Mouse (Mus musculus) thymus, adult 18-20 months (tissue): ENCODE measurements around the gene Ccl24.
A peak's percentile ranks its signal among the peaks of the same experiment; 100 is the strongest.

Source experiments
- DNase-seq, 2 experiments: peaks; one replicate each; pipeline ENCODE4 v3.0.0; 2022; ENCODE audit warnings: mixed read lengths in 2 of 2

The Ccl24 gene

GRCm38 (mm10) chr5:135544865-135545797, 27.7 kb downstream of the Ccl24 start, which contains the start of gene Hip1:
Hip1 (minus strand) TSS chr5:135545120.
- peak; percentile 90 to 96 for DNase-seq

- no peak for DNase-seq
Measured at GRCm38 (mm10) chr5:135544032-135544558, 28.8 kb downstream of the Ccl24 start.

GRCm38 (mm10) chr5:135537794-135538214, 35.0 kb downstream of the Ccl24 start:
- peak in 1 of 2 experiments; percentile 5 for DNase-seq

DNA sequence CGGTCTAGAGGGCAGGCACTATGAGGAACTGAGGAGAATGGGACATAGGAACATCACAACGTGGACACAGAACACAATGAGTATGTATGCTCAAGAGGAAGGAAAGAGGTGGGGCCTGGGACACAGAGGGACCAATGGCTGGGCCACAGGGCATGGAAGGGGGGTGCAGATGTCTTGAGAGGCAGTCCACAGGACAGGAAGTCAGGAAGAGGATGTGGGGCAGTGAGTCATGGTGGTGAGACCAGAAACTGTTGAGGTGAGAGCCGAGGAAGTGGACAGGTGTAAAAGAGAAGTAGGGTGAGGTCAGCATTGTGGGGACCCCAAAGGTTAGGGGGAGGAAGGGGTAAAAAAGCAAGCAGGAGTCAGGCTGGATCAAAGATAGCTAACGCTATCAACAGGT, 35.5 kb downstream of the Ccl24 start:
- DNase-seq: peak; percentile 9 to 48

GRCm38 (mm10) chr5:135535867-135536266, 37.0 kb downstream of the Ccl24 start:
- DNase-seq: no peak

DNA sequence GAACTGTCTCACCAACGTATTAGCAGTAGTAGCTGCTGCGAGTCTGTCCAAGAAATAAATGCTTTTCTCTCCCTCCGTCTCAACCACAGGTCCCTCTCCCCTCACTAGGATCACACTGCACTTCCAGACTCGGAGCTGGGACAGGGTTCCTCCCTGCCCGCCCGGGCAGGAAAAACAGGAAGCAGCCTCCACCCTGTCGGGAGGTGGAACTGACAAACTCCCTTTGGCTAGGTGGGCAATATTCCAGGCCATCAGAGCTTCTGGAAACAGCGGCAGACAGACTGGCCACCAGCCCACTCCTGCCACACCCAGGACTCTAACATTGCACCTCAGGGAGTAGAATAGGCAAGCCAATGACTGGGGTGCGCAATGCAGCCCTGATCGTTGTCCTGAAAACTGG, 39.4 kb downstream of the Ccl24 start:
- no peak for DNase-seq

DNA sequence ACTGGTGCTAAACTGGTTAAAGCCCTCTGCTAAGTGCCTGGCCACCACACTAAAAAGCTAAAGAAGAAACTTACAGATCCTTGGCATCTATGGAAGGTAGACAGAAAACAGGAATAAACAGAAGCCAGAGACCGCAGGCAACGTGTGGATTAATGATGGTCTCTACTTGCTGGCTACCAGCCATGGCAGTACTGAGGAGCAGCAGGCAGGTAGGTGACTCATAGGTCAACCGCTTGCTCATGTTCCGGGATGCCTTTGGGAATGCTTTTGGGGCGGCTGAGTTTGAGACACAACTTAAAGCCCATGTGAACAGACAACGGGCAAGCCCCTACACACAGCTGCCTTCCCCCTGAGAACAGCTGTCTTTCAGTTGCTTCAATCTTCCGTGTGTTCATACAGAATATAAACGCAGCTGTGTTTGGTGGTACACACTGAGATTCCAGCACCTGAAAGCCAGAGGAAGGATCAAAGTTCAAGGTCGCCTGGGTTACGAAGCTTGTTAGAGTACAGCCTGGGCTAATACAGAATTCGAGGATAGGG, 41.5 kb downstream of the Ccl24 start:
- no peak for DNase-seq

- no peak for DNase-seq
Measured at GRCm38 (mm10) chr5:135529964-135530363, 42.9 kb downstream of the Ccl24 start.

GRCm38 (mm10) chr5:135529310-135529709, 43.5 kb downstream of the Ccl24 start:
- DNase-seq: no peak

DNA sequence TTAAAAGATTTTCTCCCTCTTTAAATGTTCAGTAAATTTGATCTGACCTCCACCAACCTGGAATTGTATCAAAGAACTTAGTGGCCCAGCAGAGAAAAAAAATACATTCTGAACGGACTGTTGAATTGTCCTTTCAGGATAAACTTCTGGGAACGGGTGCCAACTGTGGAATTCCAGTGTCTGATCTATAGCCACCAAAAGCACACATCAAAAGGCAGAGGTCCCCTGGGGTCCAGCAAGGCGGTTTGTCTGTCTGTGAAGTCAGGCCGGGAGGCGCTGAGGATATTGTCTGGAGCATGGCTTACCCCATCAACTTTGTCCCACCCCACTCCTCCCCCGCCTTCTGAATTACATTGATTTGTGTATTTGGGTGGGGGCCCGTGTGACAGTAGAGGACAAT, 44.9 kb downstream of the Ccl24 start:
- no peak for DNase-seq

GRCm38 (mm10) chr5:135524660-135525560, 47.9 kb downstream of the Ccl24 start:
- DNase-seq: no peak

- no peak for DNase-seq
Measured at GRCm38 (mm10) chr5:135524087-135524486, 48.8 kb downstream of the Ccl24 start.

DNA sequence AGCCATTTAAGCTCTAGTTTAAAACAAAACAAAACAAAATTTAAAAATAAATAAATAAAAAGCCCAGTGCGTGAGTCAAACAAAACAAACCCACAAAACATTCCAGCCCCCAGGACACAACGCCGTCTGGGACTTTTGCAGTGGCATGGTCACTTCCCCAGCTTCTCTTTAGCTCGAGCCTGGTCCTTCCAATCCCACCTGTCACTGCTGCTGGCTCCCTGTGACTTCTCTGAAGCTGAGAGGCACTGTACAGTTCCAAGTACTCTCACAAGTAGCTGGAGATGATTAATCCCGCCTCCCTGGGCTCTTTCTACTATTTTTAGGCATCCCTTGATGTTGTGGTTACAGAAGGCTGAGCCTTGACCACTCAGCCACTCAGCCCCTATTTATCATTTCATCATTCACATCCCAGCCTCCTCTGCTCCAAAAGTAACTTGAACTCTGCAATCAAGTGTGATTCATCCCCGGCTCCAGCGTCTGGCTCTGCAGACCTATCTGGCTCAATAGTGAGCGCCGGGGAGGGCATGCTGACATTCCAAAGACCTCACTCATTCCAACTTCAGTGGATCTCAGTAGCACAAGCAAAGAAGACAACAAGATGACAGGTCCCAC, 50.6 kb downstream of the Ccl24 start:
- no peak for DNase-seq
